Mouse (Mus musculus) lung, postnatal 0 days (tissue): ENCODE results near the gene Stk10.

Experiments
- CTCF ChIP-seq: IDR thresholded peaks from 2 replicates; pipeline ENCODE4 v1.5.1; 2016; ENCODE audit warnings: antibody characterized with exemption, mild to moderate bottlenecking
- EP300 ChIP-seq: IDR thresholded peaks from 2 replicates; pipeline ENCODE4 v1.6.1; 2016; ENCODE audit warnings: antibody characterized with exemption, mild to moderate bottlenecking, control low read depth

DNA sequence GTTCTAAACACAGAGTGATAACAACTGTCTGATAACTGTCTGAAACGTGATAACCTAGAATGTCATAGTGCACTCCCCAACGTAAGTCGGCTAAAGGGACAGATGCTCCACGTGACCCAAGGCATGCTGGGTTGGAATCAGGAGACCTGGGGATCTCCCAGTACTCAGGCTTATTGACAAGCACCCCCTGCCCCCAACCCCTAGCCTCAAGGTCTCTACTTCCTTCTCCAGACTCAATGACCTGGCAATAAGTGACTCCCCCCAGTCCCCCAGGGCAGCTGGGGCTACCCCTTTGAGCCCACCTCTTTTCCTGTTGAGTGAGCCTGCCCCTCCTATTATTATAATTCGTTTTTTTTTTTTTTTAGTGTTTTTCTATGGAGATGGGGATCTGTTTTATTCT is 29.6 kb downstream of the Stk10 start:
- TF ChIP-seq CTCF (no peak), EP300 (no peak)
